Mouse (Mus musculus) adrenal gland, postnatal 14 days (tissue): ENCODE measurements at regions not wholly inside any gene's neighbourhood (a gene's known extent, or its start where the extent isn't known, plus 50 kb on each side); places are given as distances from the start of the nearest gene placed in this dataset.
A peak's percentile ranks its signal among the peaks of the same experiment; 100 is the strongest.
"Not testable (repeated sequence)": the region's sequence is repeated elsewhere in the genome, so short reads cannot be mapped to it uniquely, and the experiment has no call there.

Source experiments
- DNase-seq: peaks from one replicate; pipeline ENCODE4 v3.0.0; 2021; ENCODE audit warnings: mixed read lengths

DNA sequence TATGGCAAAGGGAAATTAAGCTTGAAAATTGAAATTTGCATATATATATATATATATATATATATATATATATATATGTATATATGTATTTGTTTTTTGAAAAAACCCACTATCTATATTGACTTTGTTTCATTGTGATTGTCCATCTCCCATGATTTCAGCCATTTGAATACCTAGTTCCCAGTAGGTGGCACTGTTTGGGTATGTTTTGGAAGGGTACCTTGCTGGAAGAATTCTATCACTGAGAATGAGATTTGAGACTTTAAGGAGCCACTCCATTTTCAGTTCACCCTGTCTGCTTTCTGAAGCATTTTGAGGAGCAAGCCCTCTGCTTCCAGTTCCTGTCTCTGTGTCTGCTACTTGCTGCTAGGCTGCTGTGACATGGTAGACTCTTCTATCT, 72.8 kb upstream of the Ugt8a start:
- DNase-seq: peak; percentile 24

DNA sequence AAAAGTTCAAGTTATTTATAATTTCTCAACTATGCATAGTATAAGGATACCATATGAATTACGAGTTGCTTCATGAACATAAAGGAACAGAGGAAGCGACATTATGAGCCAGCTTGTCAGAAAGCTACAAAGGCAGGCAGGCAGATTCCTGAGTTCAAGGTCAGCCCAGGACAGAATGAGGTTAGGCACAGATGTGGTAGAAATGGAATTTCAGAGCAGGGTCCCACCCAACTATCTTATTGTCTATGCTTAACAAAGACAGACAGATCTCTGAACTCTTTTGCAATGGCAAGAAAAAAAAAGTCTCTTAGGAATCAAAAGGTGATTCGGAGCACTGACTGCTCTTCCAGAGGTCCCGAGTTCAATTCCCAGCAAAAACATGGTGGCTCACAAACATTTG, 77.7 kb upstream of the Ugt8a start:
- no peak for DNase-seq

DNA sequence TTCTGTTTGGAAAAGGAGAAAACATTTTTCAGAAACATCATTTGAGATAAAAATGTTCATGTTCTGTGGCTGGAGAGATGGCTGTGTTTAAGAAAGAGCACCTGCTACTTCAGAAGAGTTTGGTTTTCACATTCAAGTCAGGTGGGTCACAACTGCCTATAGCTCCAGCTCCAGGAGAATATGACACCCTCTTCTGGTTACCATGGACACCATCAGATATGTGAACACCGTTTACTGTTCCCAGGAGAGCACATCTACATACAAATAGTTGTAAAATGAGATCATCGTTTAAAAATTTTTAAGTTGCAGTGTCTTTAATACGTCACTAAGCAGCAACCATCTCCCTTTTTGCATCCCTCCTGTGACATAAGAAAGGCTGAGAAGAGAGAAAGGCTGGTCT, 105.9 kb upstream of the Ugt8a start:
- DNase-seq: no peak

DNA sequence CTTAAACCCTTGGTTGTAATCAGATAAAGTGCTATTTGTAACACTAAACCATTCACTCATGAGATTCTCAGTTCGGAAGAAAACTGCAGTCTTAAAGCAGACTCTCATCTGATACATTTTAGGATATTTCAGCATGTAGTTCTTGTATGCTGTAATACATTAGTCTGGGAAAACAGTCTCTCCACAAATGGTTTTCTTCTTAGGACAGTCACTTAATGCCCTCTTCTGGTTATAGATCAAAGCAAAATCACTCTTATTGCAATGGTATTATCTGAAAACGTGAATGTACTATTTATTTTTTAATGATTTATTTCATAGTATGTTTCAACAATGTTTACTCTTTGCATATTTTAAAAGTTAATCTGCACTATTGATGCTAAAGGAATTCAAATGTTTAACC, 106.4 kb upstream of the Ugt8a start:
- DNase-seq: no peak

DNA sequence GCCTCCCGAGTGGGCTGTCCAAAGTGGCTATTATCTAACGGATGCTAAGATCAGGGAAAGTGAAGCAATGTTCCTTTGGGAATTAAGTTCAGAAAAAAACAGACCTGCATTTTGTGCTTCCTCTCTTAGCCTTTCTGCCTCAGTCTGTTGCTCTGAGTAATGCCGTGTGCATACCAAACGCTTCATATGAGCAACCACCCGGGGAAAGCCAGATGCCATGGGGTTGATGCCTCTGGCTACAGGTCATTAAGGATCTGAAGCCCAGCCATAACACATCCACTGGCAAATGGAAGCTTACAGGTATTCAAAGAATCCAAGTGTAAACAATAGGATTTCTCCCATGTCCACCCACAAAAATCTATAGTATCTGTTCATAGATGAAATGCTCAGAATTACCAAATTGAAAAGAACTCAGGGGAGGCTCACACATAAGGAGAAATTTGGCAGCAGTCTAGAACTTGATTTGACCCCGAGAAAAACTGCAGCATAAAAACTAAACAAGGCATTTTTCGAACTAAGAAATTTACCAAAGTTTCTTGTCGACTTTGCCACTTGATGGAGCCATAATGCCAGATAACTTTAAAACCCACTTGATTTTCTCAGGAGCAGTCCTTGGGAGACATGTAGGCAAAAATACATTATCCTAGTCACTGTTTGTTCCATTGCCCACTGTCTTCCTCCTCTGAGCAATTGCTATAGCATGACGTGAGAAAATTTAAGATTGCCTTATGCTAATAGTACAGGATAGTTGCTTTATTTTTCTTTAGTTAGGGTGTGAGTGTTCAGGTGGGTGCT, 107.8 kb upstream of the Ugt8a start:
- DNase-seq: no peak

DNA sequence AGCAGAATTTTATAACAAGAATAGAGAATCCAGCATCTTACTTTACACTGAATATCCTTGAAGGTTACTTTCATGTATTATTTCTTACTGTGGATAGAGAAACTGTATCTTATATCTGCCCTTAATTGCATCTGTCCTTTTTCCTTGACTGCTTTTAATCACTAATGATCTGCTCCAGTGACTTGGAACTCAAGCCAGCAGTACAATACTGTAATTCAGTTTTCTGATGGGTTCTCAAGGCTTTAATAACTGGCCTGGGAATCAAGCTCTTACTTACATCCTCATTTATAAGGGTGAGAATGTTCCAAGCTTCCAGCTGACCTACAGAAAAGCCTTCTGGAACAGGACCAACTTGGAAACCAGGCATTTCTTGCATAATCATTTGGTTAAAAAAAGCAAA, 120.2 kb upstream of the Ugt8a start:
- no peak for DNase-seq

DNA sequence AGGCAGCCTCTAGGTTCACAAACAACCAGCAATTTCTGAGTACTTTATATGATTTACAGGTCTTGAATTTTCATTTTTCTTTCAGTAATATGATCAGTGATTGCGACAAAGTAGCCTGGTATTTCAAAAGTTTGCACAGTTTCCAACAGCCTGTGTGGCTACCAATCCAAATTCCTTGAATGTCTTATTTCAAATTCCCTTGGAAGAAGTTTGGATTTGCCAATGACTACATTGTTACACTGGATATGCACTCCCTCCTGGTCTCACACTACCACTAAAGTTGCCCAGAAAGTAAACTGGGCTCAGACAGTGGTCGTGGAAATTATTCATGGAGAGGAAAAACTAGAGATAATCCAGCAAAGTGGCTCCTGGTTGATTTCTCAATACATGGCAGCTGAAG, 166.7 kb upstream of the Ugt8a start:
- no peak for DNase-seq

DNA sequence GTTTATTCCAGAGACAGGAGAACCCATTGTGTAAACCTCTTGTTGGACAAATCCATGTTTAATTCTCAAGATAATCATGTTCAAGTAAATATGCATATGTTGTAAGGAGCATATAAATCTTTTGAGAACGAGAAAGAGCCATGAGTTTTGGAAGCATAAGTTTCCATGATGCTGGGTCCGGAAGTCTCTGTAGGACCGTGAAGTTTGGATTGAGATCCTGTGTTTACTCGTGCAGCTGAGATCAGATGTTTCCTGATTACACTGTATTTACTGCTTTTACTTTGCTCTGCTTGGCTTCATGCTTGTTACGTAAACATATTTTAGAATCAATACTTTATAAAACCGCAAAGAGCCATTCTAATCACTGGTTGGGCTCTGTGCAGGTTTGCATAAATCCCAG, 171.0 kb upstream of the Ugt8a start:
- no peak for DNase-seq

DNA sequence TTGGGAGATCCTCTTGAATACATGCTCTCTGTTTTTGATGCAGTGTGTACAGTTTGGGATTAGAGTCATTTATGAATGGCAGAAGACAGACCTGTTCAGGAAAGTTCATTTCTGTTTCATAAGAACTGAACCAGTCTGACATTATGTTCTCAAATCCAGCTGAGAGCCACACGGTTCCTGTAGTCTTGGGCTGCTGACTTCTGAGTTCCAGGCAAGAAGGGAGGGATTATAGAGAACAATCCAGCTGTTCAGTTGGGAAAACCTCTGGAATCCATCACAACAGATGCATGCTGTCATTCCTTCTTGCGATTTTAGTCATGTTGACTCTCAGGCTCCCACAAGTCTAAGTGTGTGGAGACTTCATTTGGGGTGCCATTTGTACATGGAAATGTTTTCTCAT, 179.4 kb upstream of the Ugt8a start:
- no peak for DNase-seq

DNA sequence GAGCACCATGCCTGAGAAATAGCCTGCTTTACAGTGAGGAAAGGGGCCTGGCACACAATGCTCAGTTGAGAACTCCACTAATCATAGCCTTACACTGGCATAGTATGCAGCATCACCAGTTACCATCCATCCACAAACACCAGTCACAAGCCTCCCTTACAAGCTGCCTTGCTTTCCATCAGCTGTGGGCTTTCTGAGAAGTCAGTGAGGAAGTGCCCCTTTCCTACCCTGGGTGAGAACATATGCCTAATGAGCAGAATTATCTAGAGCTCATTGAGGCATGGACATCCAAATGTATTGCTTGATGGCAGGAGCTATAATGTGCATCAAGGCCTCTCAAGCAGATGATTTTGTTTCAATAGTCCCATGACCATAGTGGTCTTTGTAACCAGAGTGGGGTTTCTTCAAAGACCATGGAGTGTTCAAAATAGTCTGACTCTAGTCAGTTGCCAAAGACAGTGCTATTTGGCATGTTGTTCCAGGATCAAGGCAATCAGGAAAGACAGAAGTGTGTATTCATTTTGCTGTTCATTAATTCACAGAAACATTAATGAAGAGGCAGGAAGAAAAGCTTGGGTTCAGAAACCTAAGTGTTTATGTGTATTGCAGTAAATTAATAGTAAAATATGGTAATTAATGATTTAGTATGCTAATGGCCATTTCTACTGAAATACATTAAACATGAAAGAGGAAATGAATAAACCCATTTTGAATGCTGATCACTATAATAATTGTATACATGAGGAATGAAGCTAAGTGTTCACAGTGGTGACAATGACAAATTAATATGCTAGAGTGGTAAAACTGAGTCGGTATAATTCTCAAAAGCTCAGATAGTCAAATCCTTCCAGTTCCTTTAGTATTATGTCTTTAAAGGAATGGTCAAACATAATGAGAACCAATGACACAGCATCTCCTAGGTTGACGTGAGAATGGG, 184.2 kb upstream of the Ugt8a start:
- DNase-seq: no peak

DNA sequence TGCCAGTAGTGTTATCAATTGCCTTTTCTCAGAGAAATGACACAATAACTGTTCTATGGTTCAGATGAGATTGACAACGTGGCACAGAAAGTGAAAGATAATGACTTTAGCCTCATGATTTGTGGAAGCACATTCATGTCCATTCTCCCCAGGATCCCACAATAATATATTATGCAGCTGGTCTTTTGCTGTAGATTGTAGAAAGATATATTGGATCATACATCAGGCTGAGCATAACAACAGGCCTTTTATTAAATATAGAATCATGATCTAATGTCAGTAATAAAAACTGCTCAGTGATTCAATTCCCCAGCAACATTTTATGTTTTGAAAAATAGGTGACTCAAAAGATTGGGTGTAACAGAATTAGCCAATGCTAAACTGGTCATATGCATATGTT, 196.9 kb upstream of the Arsj start:
- no peak for DNase-seq

DNA sequence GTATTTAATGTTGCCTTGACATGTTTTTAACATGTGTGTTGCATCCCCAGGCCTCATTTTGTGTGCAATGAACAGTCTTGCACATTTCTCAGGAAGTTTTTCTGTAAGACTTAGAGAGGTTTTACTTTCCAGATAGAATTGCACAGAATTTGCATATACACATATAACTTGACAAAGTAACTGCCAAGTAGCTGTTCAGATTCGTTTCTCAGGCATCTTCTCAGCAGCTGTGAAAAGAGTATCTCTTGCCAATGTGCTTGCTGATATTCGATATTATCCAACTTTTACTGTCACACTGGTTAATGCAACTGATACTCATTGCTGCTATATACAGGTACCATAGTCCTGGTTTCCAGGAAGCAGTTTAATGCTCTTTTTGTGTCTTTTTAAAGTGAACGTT, 154.5 kb upstream of the Arsj start:
- no peak for DNase-seq

DNA sequence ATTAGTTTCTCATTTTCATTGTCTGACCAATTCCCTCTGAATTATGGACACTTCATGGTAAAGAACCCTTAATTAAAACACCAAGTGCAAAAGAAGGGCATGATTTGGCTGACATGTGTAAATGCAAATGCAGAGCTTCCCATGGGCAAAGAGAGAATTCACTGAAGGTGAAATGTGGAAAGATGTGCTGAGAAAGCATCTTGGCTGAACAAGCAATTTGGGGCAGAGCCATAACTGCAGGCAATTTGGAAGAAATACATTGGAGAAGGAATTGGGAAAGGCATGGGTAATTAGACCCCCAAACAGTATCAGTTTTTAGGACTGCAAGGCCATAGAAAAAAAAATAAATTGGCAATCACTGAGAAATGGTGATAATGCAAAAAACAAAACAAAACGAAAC, 153.3 kb upstream of the Arsj start:
- no peak for DNase-seq

DNA sequence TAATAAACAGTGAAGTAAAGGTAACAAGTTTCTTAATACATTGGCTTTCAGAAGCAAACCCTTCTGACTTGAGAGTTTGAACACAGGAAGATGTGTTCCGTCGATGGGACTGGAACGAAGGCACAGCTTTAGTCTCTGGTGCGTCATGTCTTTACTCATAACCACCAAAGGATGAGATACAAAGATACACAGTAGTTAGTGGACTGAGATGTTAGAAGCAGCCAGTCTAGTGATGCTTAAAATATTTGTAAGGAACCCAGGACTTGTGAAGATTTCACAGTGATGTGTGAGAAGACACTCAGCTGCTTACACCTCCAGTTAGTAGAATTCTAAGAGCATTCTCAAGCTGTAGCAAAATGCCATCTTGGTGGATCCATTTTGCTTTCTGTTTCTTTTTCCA, 135.9 kb upstream of the Arsj start:
- DNase-seq: no peak

DNA sequence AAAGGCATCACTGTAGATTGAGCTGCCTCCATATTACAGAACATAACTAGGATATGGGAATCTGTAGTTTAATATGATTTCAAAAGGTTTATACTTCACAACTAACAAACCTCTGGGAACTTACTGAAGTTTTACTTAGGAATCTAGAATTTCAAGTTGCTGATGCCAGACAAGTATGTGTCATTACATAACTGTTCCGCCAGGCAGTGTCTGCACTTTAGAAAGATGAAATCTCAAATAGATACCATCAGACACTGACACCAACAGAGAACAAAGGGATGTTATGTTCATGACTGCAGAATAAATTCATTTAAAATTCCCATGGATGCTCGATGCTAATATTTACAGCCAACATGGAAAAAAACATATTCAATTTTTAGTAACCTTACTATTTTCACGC, 117.7 kb upstream of the Arsj start:
- DNase-seq: no peak

DNA sequence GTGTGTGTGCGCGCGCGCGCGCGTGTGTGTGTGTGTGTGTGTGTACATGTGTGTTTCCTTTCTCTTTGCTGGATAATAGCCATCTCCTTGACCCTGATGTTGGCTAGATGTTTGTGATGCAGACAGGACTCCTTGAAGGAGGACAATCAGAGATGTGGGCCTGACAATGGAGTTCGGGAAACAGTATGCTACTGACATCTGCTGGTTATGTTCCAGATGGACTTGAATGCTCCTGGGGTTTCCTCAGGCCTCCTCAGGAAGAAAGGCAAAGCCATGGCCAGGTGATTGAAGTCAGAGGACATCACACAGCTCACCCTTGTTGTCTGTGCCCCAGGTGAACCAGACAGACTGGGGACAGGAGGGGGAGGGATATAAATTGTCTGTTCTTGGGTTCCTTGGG, 102.2 kb upstream of the Arsj start:
- DNase-seq: no peak

DNA sequence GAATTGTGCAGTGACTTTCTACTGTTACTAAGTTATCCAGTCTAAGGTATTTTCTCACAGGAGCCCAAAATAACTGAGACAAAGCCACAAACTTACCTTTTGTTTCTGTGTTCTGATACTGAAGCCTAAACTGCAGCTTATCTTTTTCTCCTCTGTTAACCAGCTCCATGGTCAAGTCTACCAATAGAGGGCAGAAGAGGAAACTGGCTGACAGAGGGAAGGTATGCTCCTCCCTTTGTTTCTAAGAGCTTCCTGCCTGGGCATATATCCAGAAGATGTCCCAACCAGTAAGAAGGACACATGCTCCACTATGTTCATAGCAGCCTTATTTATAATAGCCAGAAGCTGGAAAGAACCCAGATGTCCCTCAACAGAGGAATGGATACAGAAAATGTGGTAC, 91.5 kb upstream of the Arsj start:
- DNase-seq: not testable (repeated sequence)

DNA sequence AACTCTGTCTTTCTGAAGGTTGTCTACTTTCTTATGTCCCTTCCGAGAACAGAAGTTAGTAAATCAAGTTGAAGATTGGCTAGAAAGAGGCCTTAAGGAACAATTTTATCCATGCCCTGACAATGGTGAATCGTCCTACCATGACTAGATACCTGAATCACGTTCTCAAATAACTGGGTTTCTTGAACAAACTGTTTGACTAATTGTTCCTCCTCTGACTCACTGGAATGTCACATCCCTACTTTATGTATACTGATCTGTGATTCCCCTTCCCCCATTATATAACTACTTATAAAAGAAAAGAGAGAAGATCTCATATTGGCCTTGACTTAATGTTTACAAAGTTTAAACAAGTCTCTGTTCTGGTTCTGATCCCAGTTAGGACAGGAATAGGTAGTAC, 89.9 kb upstream of the Arsj start:
- no peak for DNase-seq

DNA sequence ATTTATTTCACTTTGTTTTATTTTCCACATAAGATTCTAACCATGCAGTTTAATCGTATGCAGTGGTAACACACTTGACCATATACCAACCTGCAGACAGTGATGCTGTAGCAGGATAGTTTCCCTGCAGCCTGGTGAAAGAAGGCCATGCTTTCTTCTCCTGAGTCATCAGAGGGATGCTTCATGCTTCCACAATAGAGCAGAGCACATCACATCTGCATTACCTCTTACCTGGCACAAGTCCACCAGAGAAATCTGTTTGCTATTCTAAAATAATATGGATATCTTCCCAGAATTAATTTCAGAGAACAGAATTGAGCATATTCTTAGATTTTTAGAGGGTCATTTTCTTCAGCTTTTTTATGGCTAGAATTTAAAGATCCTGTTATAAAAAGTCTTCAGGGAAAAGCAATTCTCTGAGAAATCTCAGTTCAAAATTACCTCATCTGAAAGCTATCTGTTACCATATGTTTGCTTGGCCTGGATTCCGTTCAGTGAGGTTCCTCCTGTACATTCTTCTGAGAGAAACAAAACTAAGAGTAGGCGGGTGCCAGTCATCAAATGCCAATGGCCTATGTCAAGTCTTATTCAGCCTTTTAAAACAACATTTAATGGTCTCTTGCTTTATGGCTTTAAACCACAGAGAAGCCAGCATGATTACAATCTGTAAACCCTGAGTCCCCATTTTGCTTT, 87.3 kb upstream of the Arsj start:
- DNase-seq: no peak

DNA sequence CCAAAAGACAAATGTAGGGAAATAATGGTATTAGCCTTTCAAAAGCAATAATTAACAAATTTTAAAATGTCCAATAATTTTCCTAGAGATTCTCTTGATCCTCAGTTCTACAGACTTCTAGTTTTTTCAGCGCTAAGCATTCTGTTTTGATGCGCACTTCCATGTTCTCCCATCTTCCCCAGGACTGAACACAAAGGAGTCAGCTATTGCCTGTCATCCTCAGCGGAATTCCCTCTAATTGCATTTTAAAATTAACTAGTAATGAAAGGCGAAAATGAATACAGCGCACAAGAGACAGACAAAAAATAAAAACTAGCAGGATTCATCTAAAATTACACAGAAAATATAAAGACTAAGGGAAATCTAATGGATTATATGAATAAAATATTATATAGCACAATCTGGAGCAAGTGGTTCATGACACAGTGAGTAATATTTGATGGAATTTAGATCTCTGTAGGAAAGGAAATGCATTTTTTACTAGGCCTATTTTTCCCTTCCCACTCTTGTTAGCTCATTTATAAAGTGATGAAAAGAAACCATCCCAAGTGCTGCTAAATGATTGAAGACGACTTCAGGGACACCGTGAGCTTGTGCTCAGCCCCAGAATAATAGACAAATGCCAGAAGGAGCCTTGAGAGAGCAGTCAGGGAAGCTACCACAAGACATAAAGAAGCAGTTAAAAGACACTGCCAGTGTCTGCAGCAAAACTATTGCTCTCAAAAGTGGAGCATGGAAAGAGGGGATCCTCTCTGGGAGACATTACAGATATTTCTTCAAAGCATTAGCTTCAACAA, 79.0 kb upstream of the Arsj start:
- DNase-seq: no peak

DNA sequence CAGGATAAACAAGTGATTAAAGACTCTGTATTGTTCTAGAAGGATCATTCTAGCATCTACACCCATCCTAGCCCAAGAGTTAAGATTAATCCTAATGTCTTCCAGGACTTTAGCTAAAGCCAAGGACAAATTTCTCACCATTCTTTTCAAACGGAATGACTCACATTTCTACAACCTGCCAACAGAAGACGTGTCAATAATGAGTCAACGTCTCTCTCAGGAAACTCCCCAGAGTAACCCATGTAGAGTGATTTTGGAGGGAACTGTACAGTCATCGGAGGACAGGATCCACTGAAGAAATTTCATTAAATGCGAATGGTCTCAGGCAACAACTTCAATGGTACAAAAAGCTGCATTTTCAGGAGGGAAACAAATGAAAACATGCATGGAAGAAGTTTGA, 71.2 kb upstream of the Arsj start:
- DNase-seq: no peak

DNA sequence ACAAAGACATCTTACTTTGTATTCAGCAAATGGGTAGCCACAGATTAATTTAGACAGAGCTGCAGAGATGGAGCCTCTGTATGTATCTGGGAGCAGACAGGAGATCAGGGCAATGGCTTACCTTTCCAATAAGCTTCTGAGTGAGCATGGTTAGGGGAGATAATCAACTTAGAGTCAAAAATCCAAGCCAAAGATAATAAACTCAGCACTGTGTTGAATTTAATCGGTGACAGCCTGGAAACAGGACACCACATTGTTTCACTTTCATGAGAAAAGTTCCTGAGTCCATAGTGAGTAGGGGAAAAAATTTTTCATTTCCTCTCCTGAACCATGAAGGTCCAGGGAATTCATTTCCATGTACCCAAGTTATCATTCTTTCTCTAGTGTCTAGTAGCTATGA, 70.7 kb upstream of the Arsj start:
- DNase-seq: no peak
